Mouse (Mus musculus) thymus, adult 2 months (tissue): Measurements from ENCODE around the gene Smim20. TPM values are rescaled to one million over a fixed set of nuclear protein-coding genes. Genes with fewer than 3 reads are reported as not detected.

Source experiments
- DNase-seq: peaks from one replicate; pipeline ENCODE4 v3.0.0; 2021
- H3K27ac ChIP-seq: fragments of 200-500 bp; 2 replicates; pipeline ENCODE4 v1.5.1; 2012; ENCODE audit warnings: low read length, control low read depth; ENCODE audit not compliant: control insufficient read depth, insufficient read depth
- H3K27me3 ChIP-seq: fragments of 200-500 bp; 2 replicates; pipeline ENCODE4 v1.6.1; 2012; ENCODE audit warnings: mild to moderate bottlenecking, low read length, moderate library complexity, mixed read lengths; ENCODE audit not compliant: control insufficient read depth, insufficient read depth
- H3K36me3 ChIP-seq: fragments of 200-500 bp; 2 replicates; pipeline ENCODE4 v1.6.1; 2012; ENCODE audit warnings: mild to moderate bottlenecking, low read length, moderate library complexity; ENCODE audit not compliant: control insufficient read depth, insufficient read depth
- H3K4me1 ChIP-seq: fragments of 200-500 bp; replicated peaks from 2 replicates; pipeline ENCODE4 v1.6.1; 2012; ENCODE audit warnings: low read length; ENCODE audit not compliant: control insufficient read depth, insufficient read depth
- H3K4me3 ChIP-seq: fragments of 200-500 bp; 2 replicates; pipeline ENCODE4 v1.5.1; 2012; ENCODE audit warnings: mild to moderate bottlenecking, low read length, control low read depth, moderate library complexity; ENCODE audit not compliant: control insufficient read depth, insufficient read depth
- CTCF ChIP-seq: fragments of 200-500 bp; IDR thresholded peaks from 2 replicates; pipeline ENCODE4 v1.5.1; 2012; ENCODE audit warnings: mild to moderate bottlenecking, control low read depth, low read length, moderate library complexity, borderline replicate concordance; ENCODE audit not compliant: control insufficient read depth, poor library complexity, insufficient read depth; ENCODE audit errors: extremely low read depth
- POLR2A ChIP-seq: fragments of 200-500 bp; IDR thresholded peaks from 2 replicates; pipeline ENCODE4 v1.6.1; 2012; ENCODE audit warnings: mild to moderate bottlenecking, low read length, control low read depth, moderate library complexity; ENCODE audit not compliant: control insufficient read depth, poor library complexity, insufficient read depth; ENCODE audit errors: extremely low read depth
- WGBS: fragments of 180-500 bp; shearing (Covaris S2); methylation state at CpG from one replicate; pipeline ENCODE4 v1.1.7; 2018; 5-methylcytosine and 5-hydroxymethylcytosine counted together
- polyA plus RNA-seq: library from polyadenylated mRNA; depleted of rRNA; stranded (reverse); fragments of >200 nt; gene quantifications from 2 replicates; pipeline ENCODE4 v1.2.3, GENCODE M21; 2012

The Smim20 gene
- polyA plus RNA-seq, 1 experiment = 52.3 TPM

DNA sequence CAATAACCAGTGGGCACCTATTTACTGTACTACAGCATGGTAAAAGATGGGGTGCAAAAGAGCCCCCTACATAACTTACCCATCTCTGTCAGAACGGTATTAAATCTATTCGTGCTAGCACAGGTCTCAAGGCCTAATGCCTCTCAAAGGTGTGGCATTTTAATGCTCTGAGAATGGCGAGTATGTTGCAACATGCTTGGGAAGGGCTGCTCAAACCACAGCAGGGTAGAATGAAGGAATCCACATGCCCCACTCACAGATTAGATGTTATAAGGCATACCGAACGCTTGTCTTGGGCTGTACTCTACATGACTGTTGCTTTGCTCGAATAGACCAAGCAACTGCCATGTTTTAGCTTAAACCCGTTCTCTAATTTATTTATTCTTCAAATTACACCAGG lies 27.7 kb upstream of the Smim20 start:
- Histone ChIP-seq H3K36me3 (no peaks in the 10 kb centered on the region), H3K27ac (no peak overlapping the region), H3K4me3 (no peak overlapping the region), H3K4me1 (no peaks in the 10 kb centered on the region), H3K27me3 (no peaks in the 10 kb centered on the region)
- TF ChIP-seq POLR2A (no peak), CTCF (no peak)
- no peak for DNase-seq
- WGBS = 91% methylated on average over 7 of the region's 7 CpGs

DNA sequence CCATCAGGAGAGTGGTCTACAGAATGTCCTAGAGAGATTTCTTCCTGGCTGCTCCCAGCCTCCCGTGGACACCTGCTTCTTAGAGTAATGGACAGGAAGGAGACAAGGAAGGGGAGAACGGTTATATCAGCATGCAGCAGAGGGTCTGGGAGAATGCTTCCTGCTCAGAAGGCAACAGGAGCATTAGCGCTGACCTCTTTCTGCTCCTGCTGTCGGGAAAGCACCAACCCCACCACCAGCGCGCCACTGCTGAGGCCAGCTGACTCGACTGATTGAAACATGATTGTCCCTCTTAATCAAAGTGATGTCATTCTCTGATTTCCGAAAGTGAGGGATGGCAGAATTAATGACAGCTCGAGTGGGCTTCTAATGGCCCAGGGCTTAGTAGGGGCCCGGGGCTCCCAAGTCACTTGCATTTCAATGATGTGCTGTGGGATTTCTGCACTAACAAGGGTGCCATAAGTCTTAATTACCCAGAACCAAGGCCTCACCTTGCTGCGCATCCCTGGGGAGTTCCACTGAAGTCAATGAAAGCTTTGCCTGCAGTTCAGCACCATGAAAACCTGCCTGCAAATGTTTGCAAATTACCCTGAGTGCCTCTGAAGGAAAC lies 26.9 kb upstream of the Smim20 start:
- Histone ChIP-seq H3K4me3 (no peak overlapping the region), H3K4me1 (no peaks in the 10 kb centered on the region), H3K36me3 (no peaks in the 10 kb centered on the region), H3K27ac (no peak overlapping the region), H3K27me3 (no peaks in the 10 kb centered on the region)
- no peak for TF ChIP-seq CTCF
- WGBS = 83% methylated on average over 11 of the region's 11 CpGs
- DNase-seq = no peak

DNA sequence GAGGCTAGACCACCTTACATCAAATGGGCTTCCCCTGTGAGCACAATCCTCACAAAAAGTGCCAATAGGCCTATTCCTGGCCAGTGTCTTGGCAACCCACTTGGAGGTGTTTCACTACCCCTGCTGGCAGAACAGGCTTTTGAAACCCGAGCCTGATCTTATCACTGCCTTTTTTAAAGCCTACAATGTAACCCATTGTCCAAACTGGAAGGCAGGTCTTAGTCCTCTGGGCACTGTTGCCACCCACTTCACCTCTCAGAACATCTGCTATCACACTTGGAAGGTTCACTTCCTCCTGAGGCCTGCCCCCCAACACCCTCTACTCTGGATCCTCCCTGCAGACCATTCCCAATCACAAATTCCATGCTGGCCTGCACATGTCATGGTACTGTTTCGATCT lies 25.8 kb upstream of the Smim20 start:
- DNase-seq = no peak
- Histone ChIP-seq H3K36me3 (no peaks in the 10 kb centered on the region), H3K27ac (no peak overlapping the region), H3K4me1 (no peaks in the 10 kb centered on the region), H3K4me3 (no peak overlapping the region), H3K27me3 (no peaks in the 10 kb centered on the region)
- TF ChIP-seq CTCF (no peak), POLR2A (no peak)
- 64% methylated on average over 2 of the region's 2 CpGs for WGBS

DNA sequence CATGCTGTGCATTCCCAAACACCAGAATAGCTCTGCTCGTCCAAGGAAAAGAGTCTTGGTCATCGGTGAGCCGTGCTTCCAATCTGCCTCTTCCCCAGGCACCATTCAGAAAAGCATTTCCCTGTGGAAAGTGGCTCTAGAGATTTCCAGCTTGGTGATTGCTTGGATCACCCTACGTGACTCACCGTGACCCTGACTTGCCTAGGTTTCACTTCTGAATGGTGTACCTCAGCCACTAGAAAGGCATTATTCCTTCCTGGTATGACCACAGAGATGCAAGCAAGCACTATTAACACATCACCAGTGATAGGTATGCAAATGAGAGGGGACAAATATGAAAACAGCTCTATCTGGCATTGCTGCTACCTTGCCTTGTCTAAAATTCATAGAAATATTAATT lies 24.9 kb upstream of the Smim20 start:
- no peak for DNase-seq
- no peaks in the 10 kb centered on the region for H3K36me3 ChIP-seq
- 85% methylated on average over 5 of the region's 5 CpGs for WGBS
- no peak for TF ChIP-seq CTCF
- no peak for TF ChIP-seq POLR2A
- H3K27ac ChIP-seq = no peak overlapping the region
- no peaks in the 10 kb centered on the region for H3K27me3 ChIP-seq
- H3K4me3 ChIP-seq = no peak overlapping the region
- H3K4me1 ChIP-seq = no peaks in the 10 kb centered on the region

DNA sequence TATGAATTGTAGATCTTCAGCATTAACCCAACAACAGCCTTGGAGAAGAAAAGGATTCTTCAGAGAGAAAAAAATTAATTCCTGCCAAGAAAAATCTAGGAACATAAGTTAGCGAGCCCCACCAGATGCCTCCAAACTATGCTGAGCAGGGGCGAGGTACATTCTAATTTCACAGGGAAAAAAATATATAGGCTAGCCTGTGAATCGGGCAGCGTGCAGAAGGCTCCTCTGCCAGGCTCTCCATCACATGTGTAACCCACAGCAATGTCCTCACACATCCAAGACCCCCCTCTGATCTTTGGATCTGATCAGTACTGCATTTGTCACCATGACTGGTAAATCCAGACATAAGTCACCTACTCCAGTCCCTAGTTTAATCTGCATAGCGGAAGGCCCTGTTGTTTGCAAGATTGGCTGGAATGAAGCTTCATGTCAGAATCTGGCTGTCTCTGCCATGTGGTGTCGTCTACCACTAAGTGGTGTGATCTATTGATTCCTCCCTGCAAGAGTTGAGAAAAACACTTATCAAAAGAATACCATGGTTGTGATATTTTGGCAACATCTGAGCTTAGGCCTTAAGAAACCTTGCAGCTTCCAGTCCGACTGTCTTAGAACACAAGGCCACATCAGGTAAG lies 23.9 kb upstream of the Smim20 start:
- Histone ChIP-seq H3K36me3 (no peaks in the 10 kb centered on the region), H3K4me1 (no peaks in the 10 kb centered on the region), H3K4me3 (no peak overlapping the region), H3K27me3 (no peaks in the 10 kb centered on the region), H3K27ac (no peak overlapping the region)
- no peak for DNase-seq
- 96% methylated on average over 7 of the region's 7 CpGs for WGBS
- TF ChIP-seq POLR2A = no peak
- TF ChIP-seq CTCF = no peak

DNA sequence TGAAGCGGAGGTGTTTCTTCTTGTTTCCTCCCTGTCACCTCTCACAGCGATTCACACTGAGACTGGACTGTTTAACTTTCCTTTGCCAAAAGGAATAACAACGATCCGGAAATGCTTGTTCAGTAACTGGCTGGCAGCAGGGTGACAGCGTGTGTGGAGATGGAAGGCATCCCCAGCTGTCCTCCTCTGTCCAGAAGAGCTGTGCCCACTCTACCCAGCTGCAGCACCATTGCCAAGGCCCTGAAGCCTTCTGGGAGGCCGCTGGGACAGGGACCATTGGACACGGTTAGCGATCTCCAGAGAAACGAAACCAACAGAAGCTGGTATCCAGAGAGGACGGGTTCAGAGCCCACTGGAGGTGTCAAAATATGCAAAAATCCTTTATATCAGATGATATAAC lies 22.9 kb upstream of the Smim20 start:
- TF ChIP-seq CTCF (no peak), POLR2A (no peak)
- no peak for DNase-seq
- H3K27ac ChIP-seq = no peak overlapping the region
- 84% methylated on average over 10 of the region's 10 CpGs for WGBS
- no peaks in the 10 kb centered on the region for H3K36me3 ChIP-seq
- H3K4me1 ChIP-seq = no peaks in the 10 kb centered on the region
- H3K27me3 ChIP-seq = no peaks in the 10 kb centered on the region
- no peak overlapping the region for H3K4me3 ChIP-seq

DNA sequence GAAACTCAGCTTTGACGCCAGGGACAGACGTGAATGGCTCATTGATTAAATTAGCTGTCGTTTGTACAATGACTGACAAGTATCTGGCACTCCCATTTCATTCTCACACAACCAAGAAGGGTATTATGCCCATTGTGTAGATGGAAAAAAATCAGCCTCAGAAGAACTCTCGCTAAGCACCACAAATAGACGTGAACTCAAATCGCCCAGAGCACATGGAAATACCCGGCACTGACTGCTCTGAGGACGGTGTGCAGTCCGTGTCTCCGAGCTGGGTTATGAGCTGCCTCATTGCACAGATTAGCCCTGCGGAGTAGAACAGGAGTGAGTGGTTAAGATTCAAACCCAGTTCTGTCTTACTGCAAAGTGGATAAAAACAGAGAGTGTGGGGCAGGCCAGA lies 18.4 kb upstream of the Smim20 start:
- Histone ChIP-seq H3K27ac (no peak overlapping the region), H3K27me3 (no peaks in the 10 kb centered on the region), H3K4me1 (no peaks in the 10 kb centered on the region), H3K36me3 (no peaks in the 10 kb centered on the region), H3K4me3 (no peak overlapping the region)
- no peak for DNase-seq
- no peak for TF ChIP-seq POLR2A
- TF ChIP-seq CTCF = no peak
- 94% methylated on average over 11 of the region's 11 CpGs for WGBS
